Comparison of ENCODE assay signal across 15 mouse cellular contexts in the genomic region with DNA sequence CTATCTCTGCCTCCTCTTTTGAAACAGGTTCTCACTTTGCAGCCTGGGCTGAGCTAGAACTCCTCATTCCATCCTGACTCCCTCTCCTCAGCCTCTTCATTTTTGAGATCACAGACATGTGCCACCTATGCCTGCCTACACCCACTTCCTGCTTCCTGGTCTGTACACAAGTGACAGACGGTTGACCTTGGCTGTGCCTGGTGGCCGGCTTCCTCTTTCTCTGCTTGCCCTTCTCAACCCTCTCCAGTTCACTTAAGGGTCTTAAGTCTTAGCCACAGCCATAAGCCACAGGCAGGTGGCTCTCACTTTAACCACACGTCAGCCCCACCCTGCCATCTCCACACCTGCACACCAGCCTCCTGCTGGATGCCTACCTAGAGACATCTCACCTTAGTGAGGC. TPM values are rescaled to one million over a fixed set of nuclear protein-coding genes. Genes with fewer than 3 reads are reported as not detected.
A peak's percentile ranks its signal among the peaks of the same experiment; 100 is the strongest.
DNase-seq lines count a peak whose midpoint lies in the region; ATAC-seq and TF ChIP-seq lines count a peak whose summit lies in the region.
"Had no signal": no experiment of that assay in that cellular context is flagged by ENCODE, and none has a peak within 500 bp of the region (broad histone marks: within the 10 kb centered on the region; RNA-seq: fewer than 3 reads in every experiment).

No protein-coding gene starts in this region.

- no peak for TF ChIP-seq RAD21 in MEL (IDR thresholded peaks at IDR 0.05; ENCODE audit: low read depth, low read length)

- H3K27ac ChIP-seq in MEL (ENCODE audit: control insufficient read depth, low read depth, low read length): no peak overlapping the region
- no peak overlapping the region for H3K27ac ChIP-seq in neural tube, embryonic 15.5 days (replicated peaks)
- no peak overlapping the region for H3K27ac ChIP-seq in layer of hippocampus, adult 2 months
- H3K27ac ChIP-seq: hindbrain, embryonic 10.5 days; kidney, postnatal 0 days had no signal

- no peaks in the 10 kb centered on the region for H3K36me3 ChIP-seq in MEL (ENCODE audit: control insufficient read depth in 1 of 2, insufficient read depth in 2 of 2, low read length in 2 of 2)
- peaks cover 68% of the 10 kb centered on the region for H3K36me3 ChIP-seq in megakaryocyte, embryonic 14.5 days (replicated peaks; ENCODE audit: low read length)
- H3K36me3 ChIP-seq in neural tube, embryonic 15.5 days: no peaks in the 10 kb centered on the region
- H3K36me3 ChIP-seq: hindbrain, embryonic 10.5 days had no signal

- no peaks in the 10 kb centered on the region for H3K79me2 ChIP-seq in MEL (ENCODE audit: control insufficient read depth, insufficient read depth, low read length, poor library complexity)

- ATAC-seq in neural tube, embryonic 15.5 days (ENCODE audit: low FRiP score): no peak
- ATAC-seq: forebrain, embryonic 16.5 days had no signal

- H3K4me3 ChIP-seq in MEL (ENCODE audit: control insufficient read depth in 1 of 2, insufficient read depth in 1 of 2, low read depth in 2 of 2, low read length in 2 of 2): no peak overlapping the region
- peak overlapping the region; percentile 46 for H3K4me3 ChIP-seq in megakaryocyte, embryonic 14.5 days (replicated peaks)
- no peak overlapping the region for H3K4me3 ChIP-seq in neural tube, embryonic 15.5 days (replicated peaks)
- H3K4me3 ChIP-seq in layer of hippocampus, adult 2 months: no peak overlapping the region
- H3K4me3 ChIP-seq: hindbrain, embryonic 10.5 days had no signal

- no peaks in the 10 kb centered on the region for H3K9me3 ChIP-seq in MEL (replicated peaks; ENCODE audit: insufficient read depth, low read length)
- no peaks in the 10 kb centered on the region for H3K9me3 ChIP-seq in megakaryocyte, embryonic 14.5 days
- no peaks in the 10 kb centered on the region for H3K9me3 ChIP-seq in neural tube, embryonic 15.5 days (replicated peaks)
- H3K9me3 ChIP-seq: hindbrain, embryonic 10.5 days had no signal

- no peak for TF ChIP-seq CTCF in MEL (IDR thresholded peaks at IDR 0.05 in 2 of 3, conservative IDR thresholded peaks at IDR 0.05 in 1 of 3; ENCODE audit: control insufficient read depth in 1 of 3, insufficient read depth in 1 of 3, low read depth in 2 of 3, low read length in 3 of 3, poor library complexity in 1 of 3, severe bottlenecking in 1 of 3)
- no peak for TF ChIP-seq CTCF in layer of hippocampus, adult 2 months (conservative IDR thresholded peaks at IDR 0.05)

- no peaks in the 10 kb centered on the region for H3K27me3 ChIP-seq in MEL (ENCODE audit: control insufficient read depth in 1 of 2, insufficient read depth in 2 of 2, low read length in 2 of 2)
- no peaks in the 10 kb centered on the region for H3K27me3 ChIP-seq in megakaryocyte, embryonic 14.5 days (replicated peaks)
- no peaks in the 10 kb centered on the region; the same call in 1 of the 2 replicates for H3K27me3 ChIP-seq in neural tube, embryonic 15.5 days (replicated peaks)

- H3K4me2 ChIP-seq in neural tube, embryonic 15.5 days: no peak overlapping the region

- 85% methylated on average over 3 of the region's 3 CpGs for WGBS in neural tube, embryonic 15.5 days

- peaks cover 0 to 7% of the 10 kb centered on the region in 2 experiments; a peak in 2 of 4 replicates for H3K4me1 ChIP-seq in MEL (ENCODE audit: control insufficient read depth in 1 of 2, insufficient read depth in 2 of 2, low read length in 2 of 2)
- H3K4me1 ChIP-seq in megakaryocyte, embryonic 14.5 days: peaks cover 89% of the 10 kb centered on the region
- no peaks in the 10 kb centered on the region for H3K4me1 ChIP-seq in neural tube, embryonic 15.5 days

- TF ChIP-seq EP300 in MEL (IDR thresholded peaks at IDR 0.05; ENCODE audit: low read depth in 1 of 2, low read length in 2 of 2): no peak

- TF ChIP-seq POLR2A in MEL (IDR thresholded peaks at IDR 0.05; ENCODE audit: control insufficient read depth in 1 of 2, insufficient read depth in 1 of 2, low read depth in 1 of 2, low read length in 2 of 2, poor library complexity in 1 of 2): no peak

- no peak for DNase-seq in MEL (ENCODE audit: low read depth, low spot score)
- DNase-seq in induced T-regulatory cell, adult 2 months (ENCODE audit: low read depth): peak; percentile 62
- DNase-seq in thymus, postnatal 14 days: peak; percentile 29
- DNase-seq in layer of hippocampus, adult 2 months (ENCODE audit: low spot score in 2 of 2): no peak
- DNase-seq in gastrocnemius, postnatal 25 days: no peak
- DNase-seq: adrenal gland, postnatal 10 days; cerebellum, postnatal 10 days; layer of hippocampus, postnatal 36 days; midbrain, embryonic 14.5 days; right cerebral cortex, postnatal 4 days had no signal

- H3K9ac ChIP-seq in MEL (ENCODE audit: control insufficient read depth, low read depth, low read length, poor library complexity, severe bottlenecking): no peak overlapping the region
- H3K9ac ChIP-seq in neural tube, embryonic 15.5 days (replicated peaks): no peak overlapping the region

TF ChIP-seq in MEL, 35 proteins besides CTCF, POLR2A, EP300 and RAD21:
- TF ChIP-seq MXI1 (IDR thresholded peaks at IDR 0.05; ENCODE audit: low read depth, low read length) (peak; percentile 26; the same call in 1 of the 2 replicates), ZKSCAN1 (IDR thresholded peaks at IDR 0.05; ENCODE audit: low read depth, low read length) (no peak), ELF1 (IDR thresholded peaks at IDR 0.05; ENCODE audit: low read depth, low read length) (peak; percentile 68), JUND (IDR thresholded peaks at IDR 0.05; ENCODE audit: low read depth, low read length) (no peak), CHD1 (IDR thresholded peaks at IDR 0.05; ENCODE audit: low read depth, low read length) (no peak)

RNA-seq across cellular contexts. Expression of gene Ncf4, which starts 3.8 kb away (rescaled TPM):
- total RNA-seq in MEL (2012; rRNA removed): 1.7 and 2.8 TPM in 2 replicates
- polyA plus RNA-seq in MEL (2012; ENCODE audit: insufficient read depth in 1 of 2, insufficient read length in 2 of 2, low read depth in 1 of 2, low replicate concordance in 2 of 2, missing spikeins in 1 of 2): 10 to 100 TPM in 1 of 2 experiments, not detected in 1; 16.5 TPM
- polyA plus RNA-seq in megakaryocyte, embryonic 14.5 days (2012; ENCODE audit: insufficient read depth, low replicate concordance): 31.4 and 83.6 TPM in 2 replicates
- 1.6 and 4.2 TPM in 2 replicates for polyA plus RNA-seq in neural tube, embryonic 15.5 days (2015; fragmentation: Nextera tagmentation; extraction: Ambion mirVana)
- total RNA-seq in layer of hippocampus, adult 2 months (2021): 1 to 10 TPM in 1 of 2 experiments, under 1 TPM in 1; 0.69 to 2.0 TPM
- 1 to 10 TPM; 1.2 to 1.4 TPM for total RNA-seq in gastrocnemius, postnatal 25 days (2021)

RNA-seq across cellular contexts. Expression of gene Pvalb, which starts 42.2 kb away (rescaled TPM):
- not detected in 2 replicates for total RNA-seq in MEL (2012; rRNA removed)
- not detected for polyA plus RNA-seq in MEL (2012; ENCODE audit: insufficient read depth in 1 of 2, insufficient read length in 2 of 2, low read depth in 1 of 2, low replicate concordance in 2 of 2, missing spikeins in 1 of 2)
- polyA plus RNA-seq in megakaryocyte, embryonic 14.5 days (2012; ENCODE audit: insufficient read depth, low replicate concordance): not detected in 2 replicates
- polyA plus RNA-seq in neural tube, embryonic 15.5 days (2015; fragmentation: Nextera tagmentation; extraction: Ambion mirVana): 4.4 and 5.0 TPM in 2 replicates
- total RNA-seq in layer of hippocampus, adult 2 months (2021): 10 to 100 TPM; 57.3 to 63.3 TPM
- over 10,000 TPM; 18,412 to 20,409 TPM for total RNA-seq in gastrocnemius, postnatal 25 days (2021)
- polyA plus RNA-seq: forebrain, embryonic 16.5 days had no signal

RNA-seq across cellular contexts. Expression of gene Csf2rb2, which starts 57.1 kb away (rescaled TPM):
- total RNA-seq in MEL (2012; rRNA removed): 0.33 and 0.54 TPM in 2 replicates
- 1 to 10 TPM in 1 of 2 experiments, not detected in 1; 1.8 TPM for polyA plus RNA-seq in MEL (2012; ENCODE audit: insufficient read depth in 1 of 2, insufficient read length in 2 of 2, low read depth in 1 of 2, low replicate concordance in 2 of 2, missing spikeins in 1 of 2)
- 47.0 and 75.8 TPM in 2 replicates for polyA plus RNA-seq in megakaryocyte, embryonic 14.5 days (2012; ENCODE audit: insufficient read depth, low replicate concordance)
- 0.10 and 0.38 TPM in 2 replicates for polyA plus RNA-seq in neural tube, embryonic 15.5 days (2015; fragmentation: Nextera tagmentation; extraction: Ambion mirVana)
- total RNA-seq in layer of hippocampus, adult 2 months (2021): 1 to 10 TPM; 2.9 to 4.2 TPM
- 1 to 10 TPM in 1 of 2 experiments, under 1 TPM in 1; 0.38 to 1.1 TPM for total RNA-seq in gastrocnemius, postnatal 25 days (2021)

Comparison
In these comparisons a context has a peak if more than half of its experiments do, and no peak if none do; other contexts are left out.
1. DNase-seq: peak in induced T-regulatory cell, adult 2 months (single experiment) and thymus, postnatal 14 days (single experiment); none in MEL (single experiment), layer of hippocampus, adult 2 months (0 of 2) and gastrocnemius, postnatal 25 days (single experiment).
2. RNA of gene Pvalb, which starts 42.2 kb away (total RNA-seq): 18,412 to 20,409 TPM in gastrocnemius, postnatal 25 days; 57.3 to 63.3 TPM in layer of hippocampus, adult 2 months and not detected in MEL; every median in the first group is over 100 times any median in the second.